Mouse (Mus musculus): Measurements from ENCODE around the gene Mapk11. TPM values are rescaled to one million over a fixed set of nuclear protein-coding genes. Genes with fewer than 3 reads are reported as not detected.

Gene Mapk11
- polyA plus RNA-seq, 1 experiment from 2014 or later = 4.8 TPM

DNA sequence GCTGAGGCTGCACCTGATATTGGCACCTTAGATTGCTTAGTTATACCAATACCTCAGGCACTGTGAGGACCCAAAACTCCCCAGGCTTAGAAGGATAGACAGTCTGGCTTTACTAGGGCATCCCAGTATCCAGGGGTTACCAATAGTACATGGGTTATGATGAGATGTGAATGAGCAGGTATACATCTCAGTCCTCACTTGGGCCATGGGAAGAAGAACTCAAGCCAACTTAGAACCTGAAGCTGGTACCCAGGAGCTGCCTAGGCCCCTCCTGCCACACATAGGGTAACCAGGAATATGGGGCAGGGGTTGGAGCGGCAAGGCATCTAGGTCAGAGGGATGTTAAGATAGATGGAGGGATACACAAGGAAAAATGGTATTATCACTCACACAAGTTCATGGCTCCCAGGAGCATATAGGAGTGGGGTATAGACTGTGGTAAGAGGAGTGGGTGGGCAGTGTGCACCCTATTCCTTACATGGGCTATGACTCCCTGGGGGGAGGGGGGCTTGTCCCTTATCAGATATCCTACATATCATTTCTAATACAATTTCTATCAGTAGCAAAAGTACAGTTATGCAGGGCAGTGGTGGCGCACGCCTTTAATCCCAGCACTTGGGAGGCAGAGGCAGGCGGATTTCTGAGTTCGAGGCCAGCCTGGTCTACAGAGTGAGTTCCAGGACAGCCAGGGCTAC lies 12.8 kb downstream of the Mapk11 start:
- peaks cover 40% of the 10 kb centered on the region for H3K4me1 ChIP-seq
- H3K27ac ChIP-seq = no peak overlapping the region
- peaks cover 28% of the 10 kb centered on the region for H3K27me3 ChIP-seq (ENCODE audit: insufficient read depth, poor library complexity, severe bottlenecking)
- WGBS = 83% methylated on average over 5 of the region's 5 CpGs
- H3K4me3 ChIP-seq = peak overlapping the region; percentile 39; the same call in 1 of the 2 replicates
- peaks cover 29% of the 10 kb centered on the region for H3K36me3 ChIP-seq
- H3K9me3 ChIP-seq = no peaks in the 10 kb centered on the region
- no peak for DNase-seq (ENCODE audit: low spot score)

- WGBS = 81% methylated on average over 3 of the region's 3 CpGs
- DNase-seq (ENCODE audit: low spot score) = no peak
- no peak overlapping the region for H3K4me3 ChIP-seq
- H3K36me3 ChIP-seq = peaks cover 40% of the 10 kb centered on the region
- no peaks in the 10 kb centered on the region for H3K27me3 ChIP-seq (ENCODE audit: insufficient read depth, poor library complexity, severe bottlenecking)
- H3K27ac ChIP-seq = no peak overlapping the region
- H3K4me1 ChIP-seq = peaks cover 16% of the 10 kb centered on the region
- no peaks in the 10 kb centered on the region for H3K9me3 ChIP-seq
These were observed 18.1 kb downstream of the Mapk11 start for GRCm38 (mm10) chr15:89131316-89131715.

- Histone ChIP-seq H3K27ac (no peak overlapping the region), H3K9me3 (no peaks in the 10 kb centered on the region), H3K4me1 (peaks cover 16% of the 10 kb centered on the region), H3K27me3 (ENCODE audit: insufficient read depth, poor library complexity, severe bottlenecking) (no peaks in the 10 kb centered on the region), H3K4me3 (no peak overlapping the region), H3K36me3 (peaks cover 43% of the 10 kb centered on the region)
- no peak for DNase-seq (ENCODE audit: low spot score)
These were observed 19.2 kb downstream of the Mapk11 start for GRCm38 (mm10) chr15:89130245-89130644.

DNA sequence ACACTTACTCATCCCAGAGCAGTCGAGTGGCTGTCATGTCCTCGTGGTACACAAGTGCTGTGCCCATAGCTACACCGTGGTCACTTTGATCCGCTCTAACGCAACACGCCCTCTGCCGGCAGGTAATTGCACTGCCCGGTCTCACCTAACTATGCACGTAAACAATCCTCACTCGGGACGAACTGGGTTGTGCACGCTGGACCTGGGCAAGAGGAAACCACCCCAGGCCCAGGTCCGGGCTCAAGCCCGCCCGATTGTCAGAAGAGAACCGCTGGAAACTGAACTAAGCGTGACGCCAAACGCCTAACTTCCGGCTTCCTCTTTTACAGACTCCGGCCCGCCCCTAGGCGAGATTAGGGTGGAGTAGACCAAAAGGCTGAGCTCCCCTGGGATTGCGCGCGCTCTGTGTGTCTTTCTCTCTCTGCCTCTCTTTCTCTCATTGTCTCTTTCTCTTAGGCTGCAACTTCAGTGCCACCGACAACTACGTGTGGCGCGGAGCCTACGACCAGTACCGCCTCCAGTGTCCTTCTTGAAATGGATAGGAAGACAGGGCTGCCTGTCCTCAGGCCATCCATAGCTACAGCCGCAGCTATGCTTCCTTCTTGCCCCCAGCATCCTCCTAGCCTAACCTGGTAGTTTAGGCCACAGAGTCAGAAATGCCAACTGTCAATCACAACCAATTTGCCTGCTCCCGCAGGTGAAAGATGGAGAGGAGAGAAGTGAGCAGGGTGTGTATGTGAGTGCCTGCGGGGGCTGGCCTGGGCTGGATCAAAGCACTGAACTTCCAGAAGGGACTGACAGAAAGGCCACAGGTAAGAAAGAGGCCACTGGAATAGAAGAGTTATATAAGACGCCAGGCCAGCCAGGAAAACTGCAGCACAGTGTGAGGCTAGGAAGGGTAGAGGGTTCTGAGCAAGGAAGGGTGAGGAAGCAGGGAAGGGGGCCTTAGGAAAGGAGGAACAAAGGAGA lies 20.8 kb downstream of the Mapk11 start, which contains the start of gene Hdac10:
Gene Hdac10, minus strand, starts transcription at position 319 of the 969 bp plus-strand sequence.
- Histone ChIP-seq H3K9me3 (no peaks in the 10 kb centered on the region), H3K27ac (peak within 1 kb of the TSS; percentile 92), H3K27me3 (ENCODE audit: insufficient read depth, poor library complexity, severe bottlenecking) (no peaks in the 10 kb centered on the region), H3K4me1 (peaks cover 22% of the 10 kb centered on the region), H3K4me3 (peak within 1 kb of the TSS; percentile 76), H3K36me3 (peaks cover 43% of the 10 kb centered on the region)
- peak; percentile 93 for DNase-seq (ENCODE audit: low spot score)
- WGBS = 4% methylated on average over 36 of the region's 36 CpGs

DNA sequence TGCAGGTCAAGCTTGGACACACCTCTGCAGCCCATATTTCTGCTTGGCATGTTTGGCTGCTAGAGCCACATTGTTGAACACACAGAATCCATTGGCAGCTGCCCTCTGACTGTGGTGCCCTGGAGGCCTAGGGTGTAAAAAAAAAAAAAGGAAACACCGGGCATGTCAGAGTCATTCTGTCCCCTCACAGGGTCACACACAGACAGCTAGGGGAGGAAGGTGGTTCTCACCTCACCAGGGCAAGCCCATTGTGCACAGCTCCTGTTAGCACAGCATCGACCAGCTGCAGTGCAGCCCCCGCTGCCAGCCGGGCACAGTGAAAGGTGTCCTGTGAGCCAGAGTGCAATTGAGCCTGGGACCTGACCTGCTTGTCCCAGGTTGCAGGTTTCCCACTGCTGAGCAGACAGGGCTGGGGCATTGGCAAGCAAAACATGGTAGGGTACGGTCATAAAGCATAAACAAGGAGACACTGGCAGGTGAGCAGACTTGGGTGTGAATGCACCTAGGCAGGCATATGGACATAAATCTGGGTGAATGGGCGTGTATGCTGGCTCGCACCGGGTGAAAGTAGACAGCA lies 22.0 kb downstream of the Mapk11 start:
- no peak for DNase-seq (ENCODE audit: low spot score)
- H3K4me3 ChIP-seq = peak overlapping the region; percentile 76
- no peaks in the 10 kb centered on the region for H3K9me3 ChIP-seq
- WGBS = 81% methylated on average over 8 of the region's 8 CpGs
- H3K4me1 ChIP-seq = peaks cover 27% of the 10 kb centered on the region
- peak overlapping the region; percentile 92; the same call in 1 of the 2 replicates for H3K27ac ChIP-seq
- H3K36me3 ChIP-seq = peaks cover 35% of the 10 kb centered on the region
- no peaks in the 10 kb centered on the region for H3K27me3 ChIP-seq (ENCODE audit: insufficient read depth, poor library complexity, severe bottlenecking)

GRCm38 (mm10) chr15:89126622-89127021 lies 22.8 kb downstream of the Mapk11 start:
- no peak overlapping the region for H3K4me3 ChIP-seq
- H3K36me3 ChIP-seq = peaks cover 28% of the 10 kb centered on the region
- H3K4me1 ChIP-seq = peaks cover 35% of the 10 kb centered on the region
- no peaks in the 10 kb centered on the region for H3K9me3 ChIP-seq
- WGBS = 87% methylated on average over 8 of the region's 8 CpGs
- H3K27me3 ChIP-seq (ENCODE audit: insufficient read depth, poor library complexity, severe bottlenecking) = no peaks in the 10 kb centered on the region
- H3K27ac ChIP-seq = no peak overlapping the region
- DNase-seq (ENCODE audit: low spot score) = no peak

DNA sequence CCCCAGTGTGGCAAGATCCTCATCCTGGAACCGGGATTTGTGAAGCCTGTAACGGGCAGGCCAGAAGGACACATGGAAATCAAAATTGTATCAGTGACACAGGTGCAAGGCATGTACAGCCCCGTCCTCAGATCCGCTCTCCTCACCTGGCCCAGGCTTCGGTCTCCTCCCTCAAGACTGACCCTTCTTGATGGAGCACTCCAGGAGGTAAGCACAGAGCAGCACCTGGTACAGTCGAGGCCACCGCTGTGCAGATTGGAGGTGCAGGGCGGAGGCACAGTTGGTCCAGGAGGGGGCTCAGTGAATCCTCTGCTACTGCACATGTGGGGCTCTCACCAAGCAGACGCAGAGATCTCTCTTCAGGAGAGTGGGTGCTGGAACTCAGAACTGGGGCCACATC lies 24.1 kb downstream of the Mapk11 start:
- Histone ChIP-seq H3K4me1 (peaks cover 46% of the 10 kb centered on the region), H3K4me3 (no peak overlapping the region), H3K36me3 (peaks cover 19% of the 10 kb centered on the region), H3K27me3 (ENCODE audit: insufficient read depth, poor library complexity, severe bottlenecking) (no peaks in the 10 kb centered on the region), H3K27ac (no peak overlapping the region), H3K9me3 (no peaks in the 10 kb centered on the region)
- no peak for DNase-seq (ENCODE audit: low spot score)
- 91% methylated on average over 9 of the region's 9 CpGs for WGBS

- no peak for DNase-seq (ENCODE audit: low spot score)
- H3K4me3 ChIP-seq = no peak overlapping the region
- H3K36me3 ChIP-seq = peaks cover 25% of the 10 kb centered on the region
- WGBS = 87% methylated on average over 3 of the region's 3 CpGs
- no peak overlapping the region for H3K27ac ChIP-seq
- peaks cover 50% of the 10 kb centered on the region for H3K4me1 ChIP-seq
- H3K9me3 ChIP-seq = no peaks in the 10 kb centered on the region
- no peaks in the 10 kb centered on the region for H3K27me3 ChIP-seq (ENCODE audit: insufficient read depth, poor library complexity, severe bottlenecking)
These were observed 25.1 kb downstream of the Mapk11 start for GRCm38 (mm10) chr15:89124312-89124711.

GRCm38 (mm10) chr15:89123595-89123994 lies 25.8 kb downstream of the Mapk11 start:
- H3K36me3 ChIP-seq = peaks cover 30% of the 10 kb centered on the region
- H3K4me3 ChIP-seq = peak overlapping the region; percentile 89
- no peak for DNase-seq (ENCODE audit: low spot score)
- peak overlapping the region; percentile 92 for H3K27ac ChIP-seq
- H3K27me3 ChIP-seq (ENCODE audit: insufficient read depth, poor library complexity, severe bottlenecking) = no peaks in the 10 kb centered on the region
- WGBS = 32% methylated on average over 11 of the region's 11 CpGs
- H3K4me1 ChIP-seq = peaks cover 45% of the 10 kb centered on the region
- no peaks in the 10 kb centered on the region for H3K9me3 ChIP-seq

GRCm38 (mm10) chr15:89122649-89123366 lies 26.6 kb downstream of the Mapk11 start, which contains the start of gene Tubgcp6:
Tubgcp6 (minus strand) TSS chr15:89123112.
- WGBS = under 1% methylated on average over 47 of the region's 47 CpGs
- no peaks in the 10 kb centered on the region for H3K27me3 ChIP-seq (ENCODE audit: insufficient read depth, poor library complexity, severe bottlenecking)
- H3K4me1 ChIP-seq = peaks cover 40% of the 10 kb centered on the region
- peak within 1 kb of the TSS; percentile 92 for H3K27ac ChIP-seq
- DNase-seq (ENCODE audit: low spot score) = peak; percentile 97
- peaks cover 37% of the 10 kb centered on the region for H3K36me3 ChIP-seq
- no peaks in the 10 kb centered on the region for H3K9me3 ChIP-seq
- H3K4me3 ChIP-seq = peak within 1 kb of the TSS; percentile 89

DNA sequence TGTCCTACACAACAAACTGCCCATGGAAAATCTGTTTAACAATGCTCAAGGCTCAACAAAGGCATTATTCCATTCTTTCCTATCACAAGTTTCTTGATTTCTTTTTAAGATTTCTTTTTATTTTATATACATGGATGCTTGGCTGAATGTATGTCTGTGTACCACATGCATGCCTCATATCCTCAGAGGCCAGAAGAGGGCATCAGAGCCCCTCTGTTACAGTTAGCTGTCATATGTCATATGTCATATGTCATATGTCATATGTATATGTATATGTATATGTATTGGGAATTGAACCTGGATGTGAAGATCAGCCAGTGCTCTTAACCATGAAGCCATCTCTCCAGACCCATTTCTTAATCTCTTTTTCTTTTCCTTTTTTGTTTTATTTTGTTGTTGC lies 31.4 kb downstream of the Mapk11 start:
- Histone ChIP-seq H3K4me3 (no peak overlapping the region), H3K9me3 (no peaks in the 10 kb centered on the region), H3K27me3 (ENCODE audit: insufficient read depth, poor library complexity, severe bottlenecking) (no peaks in the 10 kb centered on the region), H3K27ac (no peak overlapping the region), H3K4me1 (peaks cover 23% of the 10 kb centered on the region), H3K36me3 (peaks cover 60% of the 10 kb centered on the region)
- no peak for DNase-seq (ENCODE audit: low spot score)

DNA sequence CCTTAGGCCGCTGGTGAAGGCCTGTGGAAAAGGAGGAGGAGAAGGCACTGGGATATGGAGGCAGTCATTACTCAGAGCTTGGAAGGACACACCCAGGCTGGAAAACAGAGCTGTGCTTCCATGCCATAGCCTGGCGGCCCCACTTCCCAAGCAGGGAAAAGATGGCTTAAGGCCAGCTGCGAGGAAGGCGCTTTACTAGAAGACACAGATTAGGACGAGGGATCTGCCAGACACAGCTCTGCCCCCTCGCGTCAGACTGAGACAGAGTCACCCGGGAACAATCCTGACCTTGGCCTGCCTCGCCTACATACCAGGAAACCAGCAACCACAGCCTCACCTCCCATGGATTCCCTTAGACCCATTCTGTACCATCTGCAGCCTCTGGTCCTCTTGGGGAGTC lies 39.3 kb downstream of the Mapk11 start:
- no peak overlapping the region for H3K4me3 ChIP-seq
- WGBS = 81% methylated on average over 9 of the region's 9 CpGs
- H3K27ac ChIP-seq = no peak overlapping the region
- H3K36me3 ChIP-seq = peaks cover 91% of the 10 kb centered on the region
- no peaks in the 10 kb centered on the region for H3K27me3 ChIP-seq (ENCODE audit: insufficient read depth, poor library complexity, severe bottlenecking)
- no peaks in the 10 kb centered on the region for H3K9me3 ChIP-seq
- no peaks in the 10 kb centered on the region for H3K4me1 ChIP-seq
- no peak for DNase-seq (ENCODE audit: low spot score)

Measured in heart, embryonic 10.5 days (tissue).